In genomic region chr16:28859678-28860077, GRCm38 (mm10) we compare ENCODE assay signal across 20 mouse cellular contexts.
DNase-seq lines count a peak whose midpoint lies in the region; ATAC-seq lines count a peak whose summit lies in the region.
"Had no signal": no experiment of that assay in that cellular context is flagged by ENCODE, and none has a peak within 500 bp of the region (broad histone marks: within the 10 kb centered on the region; RNA-seq: fewer than 3 reads in every experiment).

No protein-coding gene starts in this region.

- no peak for ATAC-seq in kidney, embryonic 15.5 days (replicated peaks; ENCODE audit: low FRiP score)
- ATAC-seq in neural tube, embryonic 11.5 days (ENCODE audit: insufficient read depth, low FRiP score, low TSS enrichment), result no peak
- no peak for ATAC-seq in neural tube, embryonic 15.5 days (ENCODE audit: low FRiP score)
- peak; percentile 76 for ATAC-seq in forebrain, embryonic 14.5 days
- peak; percentile 66; the same call in 1 of the 2 replicates for ATAC-seq in midbrain, embryonic 15.5 days (replicated peaks)
- ATAC-seq in frontal cortex, adult (ENCODE audit: low TSS enrichment), result no peak

- DNase-seq in kidney, postnatal 36 days, result no peak
- DNase-seq in neural tube, embryonic 11.5 days (ENCODE audit: low spot score), result peak; percentile 10
- peak; percentile 74 for DNase-seq in forebrain, embryonic 14.5 days (ENCODE audit: low spot score)
- DNase-seq in thymus, postnatal 10 days (ENCODE audit: low spot score in 2 of 2), result no peak
- DNase-seq: adrenal gland, adult 8-10 months; B cell, adult 2 months; cerebellum, adult 9-11 months; kidney, adult 11 months; layer of hippocampus, postnatal 36 days; spleen, adult 18-20 months; thymus, postnatal 4 days had no signal

- 64% methylated on average over 7 of the region's 7 CpGs for WGBS in kidney, embryonic 15.5 days
- WGBS in neural tube, embryonic 11.5 days, result 48% methylated on average over 7 of the region's 7 CpGs
- WGBS in neural tube, embryonic 15.5 days, result 27% methylated on average over 7 of the region's 7 CpGs
- 3% methylated on average over 7 of the region's 7 CpGs for WGBS in forebrain, embryonic 14.5 days
- 10% methylated on average over 7 of the region's 7 CpGs for WGBS in midbrain, embryonic 15.5 days

- H3K9ac ChIP-seq in kidney, embryonic 15.5 days, result no peak overlapping the region
- no peak overlapping the region for H3K9ac ChIP-seq in neural tube, embryonic 11.5 days (ENCODE audit: low read length)
- no peak overlapping the region for H3K9ac ChIP-seq in neural tube, embryonic 15.5 days (replicated peaks)
- H3K9ac ChIP-seq in forebrain, embryonic 14.5 days (ENCODE audit: low read length), result no peak overlapping the region
- no peak overlapping the region for H3K9ac ChIP-seq in midbrain, embryonic 15.5 days
- H3K9ac ChIP-seq: embryonic facial prominence, embryonic 12.5 days; limb, embryonic 15.5 days; neural tube, embryonic 12.5 days had no signal

- no peak overlapping the region for H3K4me2 ChIP-seq in kidney, embryonic 15.5 days
- H3K4me2 ChIP-seq in neural tube, embryonic 11.5 days (ENCODE audit: low read depth), result no peak overlapping the region
- H3K4me2 ChIP-seq in neural tube, embryonic 15.5 days, result no peak overlapping the region
- H3K4me2 ChIP-seq in forebrain, embryonic 14.5 days (ENCODE audit: low read length), result no peak overlapping the region
- no peak overlapping the region for H3K4me2 ChIP-seq in midbrain, embryonic 15.5 days
- H3K4me2 ChIP-seq: embryonic facial prominence, embryonic 12.5 days; limb, embryonic 15.5 days; neural tube, embryonic 12.5 days had no signal

- H3K27ac ChIP-seq in kidney, embryonic 15.5 days, result 0 out of 2 replicates have a peak overlapping the region, but pooled peaks have one; percentile 18
- no peak overlapping the region for H3K27ac ChIP-seq in neural tube, embryonic 11.5 days (ENCODE audit: low read depth, low read length)
- no peak overlapping the region; the same call in 1 of the 2 replicates for H3K27ac ChIP-seq in neural tube, embryonic 15.5 days (replicated peaks)
- no peak overlapping the region for H3K27ac ChIP-seq in forebrain, embryonic 14.5 days (ENCODE audit: low read depth, low read length)
- H3K27ac ChIP-seq in midbrain, embryonic 15.5 days, result no peak overlapping the region
- H3K27ac ChIP-seq: embryonic facial prominence, embryonic 12.5 days; kidney, postnatal 0 days; limb, embryonic 15.5 days; neural tube, embryonic 12.5 days had no signal

- H3K4me1 ChIP-seq in kidney, embryonic 15.5 days, result peaks cover 41% of the 10 kb centered on the region
- 0 out of 2 replicates have a peak, but pooled peaks cover 7% of the 10 kb centered on the region for H3K4me1 ChIP-seq in neural tube, embryonic 11.5 days (ENCODE audit: control insufficient read depth, insufficient read depth, low read length)
- H3K4me1 ChIP-seq in neural tube, embryonic 15.5 days, result peaks cover 19% of the 10 kb centered on the region
- peaks cover 12% of the 10 kb centered on the region for H3K4me1 ChIP-seq in forebrain, embryonic 14.5 days (ENCODE audit: control insufficient read depth, insufficient read depth, low read length)
- H3K4me1 ChIP-seq in midbrain, embryonic 15.5 days, result peaks cover 23% of the 10 kb centered on the region

- no peaks in the 10 kb centered on the region for H3K27me3 ChIP-seq in kidney, embryonic 15.5 days
- no peaks in the 10 kb centered on the region for H3K27me3 ChIP-seq in neural tube, embryonic 11.5 days (ENCODE audit: control insufficient read depth, insufficient read depth, low read length)
- H3K27me3 ChIP-seq in neural tube, embryonic 15.5 days (replicated peaks), result no peaks in the 10 kb centered on the region
- H3K27me3 ChIP-seq in forebrain, embryonic 14.5 days (replicated peaks; ENCODE audit: control insufficient read depth, insufficient read depth, low read length), result no peaks in the 10 kb centered on the region
- no peaks in the 10 kb centered on the region for H3K27me3 ChIP-seq in midbrain, embryonic 15.5 days (replicated peaks)
- H3K27me3 ChIP-seq: embryonic facial prominence, embryonic 12.5 days; limb, embryonic 15.5 days; neural tube, embryonic 12.5 days had no signal

- H3K36me3 ChIP-seq in kidney, embryonic 15.5 days, result no peaks in the 10 kb centered on the region
- no peaks in the 10 kb centered on the region for H3K36me3 ChIP-seq in neural tube, embryonic 11.5 days (ENCODE audit: control insufficient read depth, insufficient read depth, low read length)
- no peaks in the 10 kb centered on the region for H3K36me3 ChIP-seq in neural tube, embryonic 15.5 days
- no peaks in the 10 kb centered on the region for H3K36me3 ChIP-seq in forebrain, embryonic 14.5 days (ENCODE audit: control insufficient read depth, insufficient read depth, low read length)
- no peaks in the 10 kb centered on the region for H3K36me3 ChIP-seq in midbrain, embryonic 15.5 days (replicated peaks)
- H3K36me3 ChIP-seq: embryonic facial prominence, embryonic 12.5 days; heart, embryonic 10.5 days; limb, embryonic 15.5 days; neural tube, embryonic 12.5 days had no signal

- H3K4me3 ChIP-seq in kidney, embryonic 15.5 days (replicated peaks), result no peak overlapping the region
- no peak overlapping the region for H3K4me3 ChIP-seq in neural tube, embryonic 11.5 days (ENCODE audit: low read depth, low read length)
- no peak overlapping the region for H3K4me3 ChIP-seq in neural tube, embryonic 15.5 days (replicated peaks)
- no peak overlapping the region for H3K4me3 ChIP-seq in forebrain, embryonic 14.5 days (ENCODE audit: low read depth, low read length)
- H3K4me3 ChIP-seq in midbrain, embryonic 15.5 days, result no peak overlapping the region
- H3K4me3 ChIP-seq: embryonic facial prominence, embryonic 12.5 days; heart, embryonic 10.5 days; limb, embryonic 15.5 days; neural tube, embryonic 12.5 days had no signal

- no peaks in the 10 kb centered on the region for H3K9me3 ChIP-seq in kidney, embryonic 15.5 days (replicated peaks)
- H3K9me3 ChIP-seq in neural tube, embryonic 11.5 days (ENCODE audit: control insufficient read depth, low read length), result no peaks in the 10 kb centered on the region
- H3K9me3 ChIP-seq in neural tube, embryonic 15.5 days (replicated peaks), result no peaks in the 10 kb centered on the region
- H3K9me3 ChIP-seq in forebrain, embryonic 14.5 days (replicated peaks; ENCODE audit: control insufficient read depth, low read length), result no peaks in the 10 kb centered on the region
- no peaks in the 10 kb centered on the region for H3K9me3 ChIP-seq in midbrain, embryonic 15.5 days
- H3K9me3 ChIP-seq: embryonic facial prominence, embryonic 12.5 days; heart, embryonic 10.5 days; limb, embryonic 15.5 days; neural tube, embryonic 12.5 days had no signal

Comparison
In these comparisons a context has a peak if more than half of its experiments do, and no peak if none do; other contexts are left out.
1. ATAC-seq: peak in forebrain, embryonic 14.5 days (single experiment) and midbrain, embryonic 15.5 days (single experiment); none in kidney, embryonic 15.5 days (single experiment), neural tube, embryonic 11.5 days (single experiment), neural tube, embryonic 15.5 days (single experiment) and frontal cortex, adult (single experiment).
2. DNase-seq: peak in neural tube, embryonic 11.5 days (single experiment) and forebrain, embryonic 14.5 days (single experiment); none in kidney, postnatal 36 days (0 of 2) and thymus, postnatal 10 days (0 of 2).